Mouse (Mus musculus) bone marrow macrophage, adult 2 months (primary cell): ENCODE measurements at regions not wholly inside any gene's neighbourhood (a gene's known extent, or its start where the extent isn't known, plus 50 kb on each side); places are given as distances from the start of the nearest gene placed in this dataset.

Experiments used
- H3K27ac ChIP-seq: 2 replicates; pipeline ENCODE4 v1.5.1; 2012; ENCODE audit warnings: low read depth, low read length; ENCODE audit not compliant: insufficient read depth
- H3K4me1 ChIP-seq: 2 replicates; pipeline ENCODE4 v1.6.1; 2012; ENCODE audit warnings: low read length; ENCODE audit not compliant: control insufficient read depth, insufficient read depth
- H3K4me3 ChIP-seq: 2 replicates; pipeline ENCODE4 v1.5.1; 2012; ENCODE audit warnings: mild to moderate bottlenecking, low read length, moderate library complexity; ENCODE audit not compliant: insufficient read depth
- CTCF ChIP-seq: IDR thresholded peaks from 2 replicates; pipeline ENCODE4 v1.5.1; 2012; ENCODE audit warnings: low read depth, mild to moderate bottlenecking, low read length, moderate library complexity
- POLR2A ChIP-seq: IDR thresholded peaks from 2 replicates; pipeline ENCODE4 v1.6.1; 2012; ENCODE audit warnings: mild to moderate bottlenecking, low read depth, low read length, borderline replicate concordance

GRCm38 (mm10) chr11:63704995-63705580 is 217.0 kb downstream of the Hs3st3b1 start:
- Histone ChIP-seq H3K27ac (no peak overlapping the region), H3K4me1 (no peaks in the 10 kb centered on the region), H3K4me3 (no peak overlapping the region)
- no peak for TF ChIP-seq POLR2A
- no peak for TF ChIP-seq CTCF

GRCm38 (mm10) chr11:63706057-63706456 is 216.0 kb downstream of the Hs3st3b1 start:
- H3K27ac ChIP-seq: no peak overlapping the region
- TF ChIP-seq POLR2A: no peak
- no peak for TF ChIP-seq CTCF
- H3K4me3 ChIP-seq: no peak overlapping the region
- H3K4me1 ChIP-seq: no peaks in the 10 kb centered on the region

- Histone ChIP-seq H3K4me3 (no peak overlapping the region), H3K4me1 (no peaks in the 10 kb centered on the region), H3K27ac (no peak overlapping the region)
- TF ChIP-seq POLR2A (no peak), CTCF (no peak)
These were observed 215.0 kb downstream of the Hs3st3b1 start for GRCm38 (mm10) chr11:63707093-63707492.

GRCm38 (mm10) chr11:63708412-63708811 is 213.7 kb downstream of the Hs3st3b1 start:
- Histone ChIP-seq H3K4me1 (no peaks in the 10 kb centered on the region), H3K27ac (no peak overlapping the region), H3K4me3 (no peak overlapping the region)
- TF ChIP-seq CTCF (no peak), POLR2A (no peak)

GRCm38 (mm10) chr11:63712053-63712864 is 209.8 kb downstream of the Hs3st3b1 start:
- no peak overlapping the region for H3K27ac ChIP-seq
- TF ChIP-seq CTCF: no peak
- no peak for TF ChIP-seq POLR2A
- no peaks in the 10 kb centered on the region for H3K4me1 ChIP-seq
- no peak overlapping the region for H3K4me3 ChIP-seq

GRCm38 (mm10) chr11:63722261-63722660 is 199.8 kb downstream of the Hs3st3b1 start:
- H3K4me3 ChIP-seq: no peak overlapping the region
- TF ChIP-seq CTCF: no peak
- no peak for TF ChIP-seq POLR2A
- H3K27ac ChIP-seq: no peak overlapping the region
- no peaks in the 10 kb centered on the region for H3K4me1 ChIP-seq

GRCm38 (mm10) chr11:63730880-63731279 is 191.2 kb downstream of the Hs3st3b1 start:
- TF ChIP-seq POLR2A (no peak), CTCF (no peak)
- Histone ChIP-seq H3K27ac (no peak overlapping the region), H3K4me3 (no peak overlapping the region), H3K4me1 (no peaks in the 10 kb centered on the region)

DNA sequence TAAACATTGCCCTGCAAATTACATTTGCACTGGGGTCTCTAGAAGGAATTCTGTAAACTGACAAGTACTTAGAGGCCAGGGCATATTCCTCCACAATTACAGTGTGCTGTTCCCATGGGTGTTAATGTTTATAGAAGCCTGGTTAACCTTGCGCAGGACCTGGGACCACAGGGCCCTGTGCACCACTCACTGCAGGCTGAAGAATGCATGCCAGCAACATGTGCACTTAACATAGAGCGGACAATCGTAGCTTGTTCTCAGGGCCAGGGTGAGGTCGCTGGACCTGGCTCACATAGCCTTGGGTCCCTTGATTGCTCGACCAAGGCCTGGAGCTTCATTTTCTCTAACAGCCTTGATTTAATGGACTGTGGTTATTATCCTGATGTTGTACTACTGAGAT is 168.8 kb downstream of the Hs3st3b1 start:
- Histone ChIP-seq H3K27ac (no peak overlapping the region), H3K4me1 (no peaks in the 10 kb centered on the region), H3K4me3 (no peak overlapping the region)
- TF ChIP-seq POLR2A (no peak), CTCF (no peak)

GRCm38 (mm10) chr11:63754826-63755225 is 167.3 kb downstream of the Hs3st3b1 start:
- TF ChIP-seq POLR2A: no peak
- Histone ChIP-seq H3K27ac (no peak overlapping the region), H3K4me1 (no peaks in the 10 kb centered on the region), H3K4me3 (no peak overlapping the region)

DNA sequence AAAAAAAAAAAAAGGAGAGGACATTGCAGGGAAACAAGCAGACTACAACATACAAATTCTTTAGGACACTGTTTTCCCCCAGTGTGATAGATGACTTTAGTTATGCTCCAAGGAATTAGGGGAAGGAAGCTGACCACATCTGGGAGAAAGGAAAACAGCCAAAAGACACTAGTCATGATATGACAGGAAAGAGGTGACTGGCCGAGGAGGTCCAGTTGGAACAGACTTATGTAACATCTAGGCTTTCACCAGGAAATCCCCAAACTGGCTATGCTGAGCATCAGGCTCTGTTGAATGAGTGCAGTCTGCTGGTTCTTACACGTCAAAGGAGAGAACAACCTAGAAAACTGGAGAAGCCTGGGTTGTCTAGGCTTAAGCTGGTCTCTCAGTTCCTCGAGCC is 163.8 kb downstream of the Hs3st3b1 start:
- no peak for TF ChIP-seq POLR2A
- no peak for TF ChIP-seq CTCF
- Histone ChIP-seq H3K4me3 (no peak overlapping the region), H3K4me1 (no peaks in the 10 kb centered on the region), H3K27ac (no peak overlapping the region)

DNA sequence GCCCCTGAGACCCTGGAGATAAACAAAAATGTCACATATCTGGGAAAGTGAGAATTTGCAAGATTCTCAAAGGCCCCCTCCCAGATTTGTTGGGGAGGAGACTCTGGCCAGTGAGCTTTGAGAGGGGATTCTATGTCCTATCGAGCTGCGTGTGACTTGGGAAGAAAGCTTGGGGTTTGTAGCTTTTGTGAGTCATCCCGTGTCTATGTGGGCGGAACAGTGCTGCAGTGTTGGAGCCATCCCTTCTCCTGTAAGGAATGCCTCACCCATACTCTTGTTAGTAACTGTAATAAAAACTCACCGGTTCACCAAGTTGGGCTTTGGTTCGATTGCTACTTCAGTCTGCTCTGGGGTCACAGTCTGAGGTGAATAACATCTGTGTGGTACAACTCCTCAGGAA is 160.5 kb downstream of the Hs3st3b1 start:
- Histone ChIP-seq H3K27ac (no peak overlapping the region), H3K4me1 (no peaks in the 10 kb centered on the region), H3K4me3 (no peak overlapping the region)
- TF ChIP-seq CTCF (no peak), POLR2A (no peak)
